In genomic region chr13:100492061-100492787, GRCm38 (mm10) we compare ENCODE assay signal across 8 mouse cellular contexts. TPM values are rescaled to one million over a fixed set of nuclear protein-coding genes. Genes with fewer than 3 reads are reported as not detected.
DNase-seq lines count a peak whose midpoint lies in the region; ATAC-seq and TF ChIP-seq lines count a peak whose summit lies in the region.

Gene Gtf2h2, minus strand, starts transcription at chr13:100492579.

- H3K36me3 ChIP-seq in hindbrain, embryonic 10.5 days, result peaks cover 27% of the 10 kb centered on the region
- peaks cover 4% of the 10 kb centered on the region; the same call in 1 of the 2 replicates for H3K36me3 ChIP-seq in lung, postnatal 0 days (ENCODE audit: insufficient read depth, low read length)

- peak; percentile 63 for DNase-seq in MEL-GATA-1-ER (ENCODE audit: extremely low read depth, low read depth)
- peak; percentile 89 for DNase-seq in cerebellum, adult 8-10 months
- DNase-seq in hindbrain, embryonic 10.5 days (ENCODE audit: low spot score), result peak; percentile 87
- peak; percentile 60 for DNase-seq in layer of hippocampus, adult 9-11 months
- peak; percentile 88 for DNase-seq in lung, postnatal 0 days (ENCODE audit: low spot score)
- DNase-seq in ovary, postnatal 14 days (ENCODE audit: low spot score), result peak; percentile 92
- DNase-seq in thymus, postnatal 14 days, result peak; percentile 86

- peak within 1 kb of the TSS; percentile 93 for H3K27ac ChIP-seq in hindbrain, embryonic 10.5 days
- H3K27ac ChIP-seq in lung, postnatal 0 days (ENCODE audit: low read length), result peak within 1 kb of the TSS; percentile 17

- peak within 1 kb of the TSS; percentile 68 for H3K4me2 ChIP-seq in lung, postnatal 0 days (replicated peaks; ENCODE audit: low read depth, low read length)

- TF ChIP-seq EP300 in lung, postnatal 0 days (IDR thresholded peaks at IDR 0.05), result no peak

- peaks cover 14% of the 10 kb centered on the region for H3K4me1 ChIP-seq in hindbrain, embryonic 10.5 days (replicated peaks)
- no peaks in the 10 kb centered on the region; the same call in 1 of the 2 replicates for H3K4me1 ChIP-seq in lung, postnatal 0 days (ENCODE audit: insufficient read depth, low read depth, low read length)

- H3K4me3 ChIP-seq in hindbrain, embryonic 10.5 days, result peak within 1 kb of the TSS; percentile 85
- H3K4me3 ChIP-seq in lung, postnatal 0 days (ENCODE audit: low read depth, low read length), result peak within 1 kb of the TSS; percentile 55

- peak; percentile 97 for TF ChIP-seq CTCF in lung, postnatal 0 days (IDR thresholded peaks at IDR 0.05)

- H3K27me3 ChIP-seq in hindbrain, embryonic 10.5 days (ENCODE audit: insufficient read depth, poor library complexity, severe bottlenecking), result no peaks in the 10 kb centered on the region
- no peaks in the 10 kb centered on the region for H3K27me3 ChIP-seq in lung, postnatal 0 days (replicated peaks; ENCODE audit: insufficient read depth, low read length)

- ATAC-seq in frontal cortex, adult (ENCODE audit: low TSS enrichment), result peak; percentile 88
- ATAC-seq in lung, postnatal 0 days, result peak; percentile 70

- no peaks in the 10 kb centered on the region for H3K9me3 ChIP-seq in hindbrain, embryonic 10.5 days
- no peaks in the 10 kb centered on the region for H3K9me3 ChIP-seq in lung, postnatal 0 days (ENCODE audit: low read length)

- under 1% methylated on average over 51 of the region's 51 CpGs for WGBS in hindbrain, embryonic 10.5 days
- WGBS in lung, postnatal 0 days, result 1% methylated on average over 48 of the region's 51 CpGs

- peak within 1 kb of the TSS; percentile 39 for H3K9ac ChIP-seq in lung, postnatal 0 days (replicated peaks; ENCODE audit: low read depth)

RNA-seq across cellular contexts. Expression of gene Gtf2h2, which starts in this region (rescaled TPM):
- polyA plus RNA-seq in hindbrain, embryonic 10.5 days (2016; fragmentation: Nextera tagmentation; extraction: Ambion mirVana), result 75.0 and 92.1 TPM in 2 replicates
- 22.9 and 35.5 TPM in 2 replicates for polyA plus RNA-seq in lung, postnatal 0 days (2015; fragmentation: Nextera tagmentation; extraction: Ambion mirVana)

Comparison
In these comparisons a context has a peak if more than half of its experiments do, and no peak if none do; other contexts are left out.
1. Peak in every context shown above with its lines: DNase-seq, ATAC-seq, H3K4me3 ChIP-seq and H3K27ac ChIP-seq.